Mouse (Mus musculus): Measurements from ENCODE around the gene 4930524B15Rik. TPM values are rescaled to one million over a fixed set of nuclear protein-coding genes. Genes with fewer than 3 reads are reported as not detected.
"Not testable (repeated sequence)": the region's sequence is repeated elsewhere in the genome, so short reads cannot be mapped to it uniquely, and the experiment has no call there.

4930524B15Rik gene
- polyA plus RNA-seq, 1 experiment from 2014 or later, result not detected

DNA sequence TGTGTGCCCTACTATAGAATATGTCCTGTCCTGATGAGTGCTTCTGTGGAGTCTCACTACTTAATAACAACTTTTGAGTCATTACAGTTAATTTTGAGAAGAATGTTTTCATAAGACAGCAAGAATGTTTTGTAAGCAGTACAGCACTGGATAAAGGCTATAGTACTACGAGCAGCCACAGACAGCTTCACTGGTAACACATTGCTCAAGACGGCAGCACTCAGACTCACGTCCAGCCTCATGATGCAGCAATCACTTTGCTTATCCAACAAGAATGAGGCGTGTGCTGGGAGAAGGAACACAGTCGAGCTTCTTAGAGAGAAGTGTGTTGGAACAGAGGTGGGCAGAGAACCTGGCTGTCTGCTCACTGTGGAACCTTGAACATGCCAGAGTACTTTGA lies 10.7 kb downstream of the 4930524B15Rik start:
- Histone ChIP-seq H3K36me3 (ENCODE audit: control insufficient read depth, insufficient read depth, low read length) (no peaks in the 10 kb centered on the region), H3K9me3 (ENCODE audit: control insufficient read depth, low read length) (0 out of 2 replicates have a peak, but pooled peaks cover 5% of the 10 kb centered on the region), H3K4me3 (ENCODE audit: low read depth, low read length) (no peak overlapping the region), H3K27ac (ENCODE audit: low read depth) (no peak overlapping the region), H3K9ac (ENCODE audit: low read length) (no peak overlapping the region), H3K4me1 (replicated peaks; ENCODE audit: control insufficient read depth, insufficient read depth, low read length) (0 out of 2 replicates have a peak, but pooled peaks cover 3% of the 10 kb centered on the region), H3K27me3 (replicated peaks; ENCODE audit: control insufficient read depth, insufficient read depth, low read length) (no peaks in the 10 kb centered on the region), H3K4me2 (ENCODE audit: low read length) (no peak overlapping the region)
- DNase-seq (ENCODE audit: low spot score), result no peak
- 52% methylated on average over 5 of the region's 5 CpGs for WGBS
- no peak for ATAC-seq (replicated peaks; ENCODE audit: low FRiP score, low TSS enrichment, low read depth)

DNA sequence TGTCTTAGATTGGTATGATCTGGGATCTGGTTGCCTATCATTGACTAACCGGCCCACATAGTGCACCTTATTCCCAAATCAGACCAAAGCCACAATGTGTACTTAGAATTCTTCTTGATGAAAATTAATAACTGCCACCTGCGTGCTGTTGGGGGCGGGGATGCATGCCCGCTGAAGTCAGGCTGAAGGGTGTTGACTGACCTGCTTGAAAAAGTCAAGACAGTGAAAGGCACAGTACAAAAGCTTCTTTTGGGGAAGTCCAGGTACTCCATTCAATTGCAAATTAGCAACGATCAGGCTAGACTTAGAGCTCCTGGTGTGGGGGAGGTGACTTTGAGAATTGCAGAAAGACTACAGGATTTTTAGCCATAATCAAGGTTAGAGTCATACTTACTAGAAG lies 14.7 kb downstream of the 4930524B15Rik start:
- H3K4me3 ChIP-seq (ENCODE audit: low read depth, low read length); H3K36me3 ChIP-seq (ENCODE audit: control insufficient read depth, insufficient read depth, low read length); DNase-seq (ENCODE audit: low spot score); H3K27ac ChIP-seq (ENCODE audit: low read depth); ATAC-seq (replicated peaks; ENCODE audit: low FRiP score, low TSS enrichment, low read depth); H3K9me3 ChIP-seq (ENCODE audit: control insufficient read depth, low read length); H3K27me3 ChIP-seq (replicated peaks; ENCODE audit: control insufficient read depth, insufficient read depth, low read length); H3K4me1 ChIP-seq (replicated peaks; ENCODE audit: control insufficient read depth, insufficient read depth, low read length); H3K9ac ChIP-seq (ENCODE audit: low read length); H3K4me2 ChIP-seq (ENCODE audit: low read length): not testable (repeated sequence)
- 96% methylated on average over 5 of the region's 5 CpGs for whole genome bisulfite sequencing

GRCm38 (mm10) chr11:31981830-31982229 lies 16.4 kb downstream of the 4930524B15Rik start:
- H3K4me3 ChIP-seq (ENCODE audit: low read depth, low read length), result no peak overlapping the region
- H3K27me3 ChIP-seq (replicated peaks; ENCODE audit: control insufficient read depth, insufficient read depth, low read length), result no peaks in the 10 kb centered on the region
- no peak for DNase-seq (ENCODE audit: low spot score)
- H3K27ac ChIP-seq (ENCODE audit: low read depth), result no peak overlapping the region
- WGBS, result 80% methylated on average over 7 of the region's 7 CpGs
- no peak overlapping the region for H3K4me2 ChIP-seq (ENCODE audit: low read length)
- H3K9ac ChIP-seq (ENCODE audit: low read length), result no peak overlapping the region
- no peak for ATAC-seq (replicated peaks; ENCODE audit: low FRiP score, low TSS enrichment, low read depth)
- 0 out of 2 replicates have a peak, but pooled peaks cover 5% of the 10 kb centered on the region for H3K9me3 ChIP-seq (ENCODE audit: control insufficient read depth, low read length)
- no peaks in the 10 kb centered on the region for H3K4me1 ChIP-seq (replicated peaks; ENCODE audit: control insufficient read depth, insufficient read depth, low read length)
- H3K36me3 ChIP-seq (ENCODE audit: control insufficient read depth, insufficient read depth, low read length), result no peaks in the 10 kb centered on the region

- H3K4me1 ChIP-seq (replicated peaks; ENCODE audit: control insufficient read depth, insufficient read depth, low read length); H3K27ac ChIP-seq (ENCODE audit: low read depth); H3K27me3 ChIP-seq (replicated peaks; ENCODE audit: control insufficient read depth, insufficient read depth, low read length); H3K4me3 ChIP-seq (ENCODE audit: low read depth, low read length); H3K9me3 ChIP-seq (ENCODE audit: control insufficient read depth, low read length); DNase-seq (ENCODE audit: low spot score); H3K9ac ChIP-seq (ENCODE audit: low read length); H3K4me2 ChIP-seq (ENCODE audit: low read length); ATAC-seq (replicated peaks; ENCODE audit: low FRiP score, low TSS enrichment, low read depth); H3K36me3 ChIP-seq (ENCODE audit: control insufficient read depth, insufficient read depth, low read length): not testable (repeated sequence)
- WGBS, result 86% methylated on average over 13 of the region's 13 CpGs
Measured at GRCm38 (mm10) chr11:31982247-31982943, 17.0 kb downstream of the 4930524B15Rik start.

- Histone ChIP-seq H3K9ac (ENCODE audit: low read length) (no peak overlapping the region), H3K9me3 (ENCODE audit: control insufficient read depth, low read length) (0 out of 2 replicates have a peak, but pooled peaks cover 5% of the 10 kb centered on the region), H3K4me2 (ENCODE audit: low read length) (no peak overlapping the region), H3K36me3 (ENCODE audit: control insufficient read depth, insufficient read depth, low read length) (no peaks in the 10 kb centered on the region), H3K4me3 (ENCODE audit: low read depth, low read length) (no peak overlapping the region), H3K27me3 (replicated peaks; ENCODE audit: control insufficient read depth, insufficient read depth, low read length) (no peaks in the 10 kb centered on the region), H3K4me1 (replicated peaks; ENCODE audit: control insufficient read depth, insufficient read depth, low read length) (no peaks in the 10 kb centered on the region), H3K27ac (ENCODE audit: low read depth) (no peak overlapping the region)
- DNase-seq (ENCODE audit: low spot score) (no peak), ATAC-seq (replicated peaks; ENCODE audit: low FRiP score, low TSS enrichment, low read depth) (no peak)
Measured at GRCm38 (mm10) chr11:31983249-31983648, 17.9 kb downstream of the 4930524B15Rik start.

GRCm38 (mm10) chr11:31984786-31985185 lies 19.4 kb downstream of the 4930524B15Rik start:
- ATAC-seq (replicated peaks; ENCODE audit: low FRiP score, low TSS enrichment, low read depth) (no peak), DNase-seq (ENCODE audit: low spot score) (no peak)
- H3K36me3 ChIP-seq (ENCODE audit: control insufficient read depth, insufficient read depth, low read length), result no peaks in the 10 kb centered on the region
- H3K27ac ChIP-seq (ENCODE audit: low read depth), result no peak overlapping the region
- no peak overlapping the region for H3K4me2 ChIP-seq (ENCODE audit: low read length)
- no peaks in the 10 kb centered on the region for H3K27me3 ChIP-seq (replicated peaks; ENCODE audit: control insufficient read depth, insufficient read depth, low read length)
- 66% methylated on average over 2 of the region's 2 CpGs for WGBS
- H3K9ac ChIP-seq (ENCODE audit: low read length), result no peak overlapping the region
- 0 out of 2 replicates have a peak, but pooled peaks cover 2% of the 10 kb centered on the region for H3K9me3 ChIP-seq (ENCODE audit: control insufficient read depth, low read length)
- no peak overlapping the region for H3K4me3 ChIP-seq (ENCODE audit: low read depth, low read length)
- no peaks in the 10 kb centered on the region for H3K4me1 ChIP-seq (replicated peaks; ENCODE audit: control insufficient read depth, insufficient read depth, low read length)

DNA sequence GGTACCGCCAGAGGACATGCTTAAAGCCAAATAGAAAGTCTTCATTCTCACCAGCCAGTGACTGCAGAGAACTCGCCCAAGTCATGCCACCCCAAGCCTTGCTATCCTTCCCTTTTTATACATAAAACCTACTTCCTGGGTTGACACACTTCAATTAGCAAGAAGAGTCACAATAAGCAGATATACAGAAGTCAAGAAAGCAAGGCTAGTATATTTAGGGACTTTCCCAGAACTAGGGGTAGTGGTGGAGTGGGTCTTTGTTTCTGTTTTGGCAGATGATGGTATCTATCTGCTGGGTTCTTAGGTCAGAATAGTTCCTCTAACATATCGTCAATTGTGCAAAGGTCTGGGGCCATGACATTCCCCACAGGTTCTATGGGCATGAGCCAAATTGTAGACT lies 27.1 kb downstream of the 4930524B15Rik start:
- no peak overlapping the region for H3K4me3 ChIP-seq (ENCODE audit: low read depth, low read length)
- no peaks in the 10 kb centered on the region for H3K4me1 ChIP-seq (replicated peaks; ENCODE audit: control insufficient read depth, insufficient read depth, low read length)
- no peak for ATAC-seq (replicated peaks; ENCODE audit: low FRiP score, low TSS enrichment, low read depth)
- H3K9ac ChIP-seq (ENCODE audit: low read length), result no peak overlapping the region
- no peak for DNase-seq (ENCODE audit: low spot score)
- H3K27me3 ChIP-seq (replicated peaks; ENCODE audit: control insufficient read depth, insufficient read depth, low read length), result no peaks in the 10 kb centered on the region
- 85% methylated on average over 3 of the region's 3 CpGs for WGBS
- no peaks in the 10 kb centered on the region for H3K9me3 ChIP-seq (ENCODE audit: control insufficient read depth, low read length)
- H3K36me3 ChIP-seq (ENCODE audit: control insufficient read depth, insufficient read depth, low read length), result no peaks in the 10 kb centered on the region
- no peak overlapping the region for H3K4me2 ChIP-seq (ENCODE audit: low read length)
- H3K27ac ChIP-seq (ENCODE audit: low read depth), result no peak overlapping the region

- no peak overlapping the region for H3K27ac ChIP-seq (ENCODE audit: low read depth)
- no peaks in the 10 kb centered on the region for H3K9me3 ChIP-seq (ENCODE audit: control insufficient read depth, low read length)
- H3K36me3 ChIP-seq (ENCODE audit: control insufficient read depth, insufficient read depth, low read length), result no peaks in the 10 kb centered on the region
- no peak overlapping the region for H3K9ac ChIP-seq (ENCODE audit: low read length)
- H3K4me2 ChIP-seq (ENCODE audit: low read length), result no peak overlapping the region
- ATAC-seq (replicated peaks; ENCODE audit: low FRiP score, low TSS enrichment, low read depth) (no peak), DNase-seq (ENCODE audit: low spot score) (no peak)
- peaks cover 9% of the 10 kb centered on the region; the same call in 1 of the 2 replicates for H3K4me1 ChIP-seq (replicated peaks; ENCODE audit: control insufficient read depth, insufficient read depth, low read length)
- WGBS, result 38% methylated on average over 2 of the region's 2 CpGs
- no peak overlapping the region for H3K4me3 ChIP-seq (ENCODE audit: low read depth, low read length)
- no peaks in the 10 kb centered on the region for H3K27me3 ChIP-seq (replicated peaks; ENCODE audit: control insufficient read depth, insufficient read depth, low read length)
Measured at GRCm38 (mm10) chr11:31999716-32000115, 34.3 kb downstream of the 4930524B15Rik start.

DNA sequence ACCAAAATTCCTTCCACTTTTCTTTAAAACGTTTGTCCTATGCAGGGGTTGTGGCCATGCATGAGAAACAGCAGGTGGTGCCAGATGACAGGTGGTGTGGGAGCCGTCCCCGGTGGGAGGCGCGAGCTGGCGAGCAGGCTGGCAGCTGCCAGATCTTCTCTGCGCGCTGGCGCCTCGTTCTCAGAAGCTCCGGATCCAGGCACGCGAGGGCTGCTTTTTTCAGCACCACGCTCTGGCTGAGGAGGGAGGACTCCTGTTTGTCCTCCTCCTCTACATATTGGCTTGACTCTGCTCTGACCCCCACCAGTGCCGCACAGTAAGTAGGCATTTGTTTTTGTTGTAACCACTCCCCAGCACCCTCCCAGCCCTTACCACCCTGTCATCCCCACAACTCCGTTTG lies 34.9 kb downstream of the 4930524B15Rik start, which contains the start of gene Nsg2:
Nsg2 (plus strand) TSS at position 183 of the 400 bp plus-strand sequence.
- peak; percentile 72 for DNase-seq (ENCODE audit: low spot score)
- Histone ChIP-seq H3K4me1 (replicated peaks; ENCODE audit: control insufficient read depth, insufficient read depth, low read length) (peaks cover 9% of the 10 kb centered on the region; the same call in 1 of the 2 replicates), H3K4me3 (ENCODE audit: low read depth, low read length) (peak within 1 kb of the TSS; percentile 1; the same call in 1 of the 2 replicates), H3K36me3 (ENCODE audit: control insufficient read depth, insufficient read depth, low read length) (no peaks in the 10 kb centered on the region), H3K9ac (ENCODE audit: low read length) (no peak within 1 kb of the TSS), H3K9me3 (ENCODE audit: control insufficient read depth, low read length) (no peaks in the 10 kb centered on the region), H3K27me3 (replicated peaks; ENCODE audit: control insufficient read depth, insufficient read depth, low read length) (no peaks in the 10 kb centered on the region), H3K27ac (ENCODE audit: low read depth) (no peak within 1 kb of the TSS), H3K4me2 (ENCODE audit: low read length) (peak within 1 kb of the TSS; percentile 43)
- peak; percentile 84; the same call in 1 of the 2 replicates for ATAC-seq (replicated peaks; ENCODE audit: low FRiP score, low TSS enrichment, low read depth)
- under 1% methylated on average over 16 of the region's 16 CpGs for WGBS

Data from intestine, embryonic 14.5 days (tissue).